Mouse (Mus musculus) CD8-positive naive resting alpha-beta T cell, adult 2 months (primary cell): ENCODE results near the gene Tgfb1.

Source experiments
- DNase-seq, 2 experiments: peaks; one replicate each; pipeline ENCODE4 v3.0.0; 2022; ENCODE audit warnings: low read depth in 2 of 2, low spot score in 2 of 2

Gene Tgfb1

DNA sequence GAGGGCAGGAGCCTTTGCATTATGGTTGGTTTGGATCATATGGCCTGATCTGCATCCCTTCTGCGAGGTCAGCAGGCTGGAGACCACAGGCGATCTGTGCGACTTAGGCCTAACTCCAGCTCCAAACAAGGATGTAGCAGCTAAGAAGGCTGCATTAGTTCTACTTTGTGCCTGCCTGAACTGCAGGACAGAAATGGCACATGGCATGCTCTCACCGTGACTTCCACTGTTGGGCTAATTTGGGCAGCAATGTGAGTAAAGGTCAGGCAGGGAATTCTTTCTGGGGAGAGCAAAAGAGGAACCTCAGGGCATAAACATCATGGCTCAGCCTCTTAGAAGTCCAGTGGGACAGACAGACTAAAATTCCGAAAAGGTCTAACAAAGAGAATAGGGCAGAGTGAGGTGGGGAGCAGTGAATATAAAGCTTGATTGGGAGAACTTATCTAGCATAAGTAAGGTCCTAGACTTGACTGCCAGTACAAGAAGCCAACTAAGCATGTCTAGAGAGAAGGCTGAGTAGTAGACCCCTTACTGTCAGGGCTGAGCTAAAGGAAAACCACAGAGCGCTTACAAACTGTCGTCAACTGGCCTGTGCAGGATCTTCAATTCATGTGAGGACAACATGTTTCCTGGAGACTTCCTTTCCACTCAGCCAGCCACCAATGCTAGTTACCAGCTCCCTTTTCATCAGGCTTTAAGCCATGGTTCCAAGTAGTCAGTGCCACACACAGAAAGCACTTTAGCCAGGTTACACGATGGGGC is 44.7 kb downstream of the Tgfb1 start:
- no peak for DNase-seq

DNA sequence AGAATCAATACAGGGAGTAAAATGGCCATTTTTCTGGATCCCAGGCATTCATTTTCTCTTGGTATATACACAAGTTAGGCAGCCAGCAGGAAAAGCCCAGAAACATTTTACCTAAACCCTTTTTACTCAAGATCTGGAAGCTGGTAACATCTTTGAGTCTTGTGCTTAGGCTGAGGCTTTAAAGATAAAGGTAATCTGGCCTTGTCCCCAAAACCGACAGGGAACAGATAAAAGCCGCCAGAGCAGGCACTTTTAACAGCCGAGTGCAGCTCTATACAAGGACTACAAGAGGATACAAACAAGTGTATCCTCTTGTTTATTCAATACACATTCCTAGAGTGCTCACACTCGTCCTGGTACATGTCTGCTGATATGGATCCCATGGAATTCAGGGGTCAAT is 48.2 kb downstream of the Tgfb1 start:
- DNase-seq = no peak

DNA sequence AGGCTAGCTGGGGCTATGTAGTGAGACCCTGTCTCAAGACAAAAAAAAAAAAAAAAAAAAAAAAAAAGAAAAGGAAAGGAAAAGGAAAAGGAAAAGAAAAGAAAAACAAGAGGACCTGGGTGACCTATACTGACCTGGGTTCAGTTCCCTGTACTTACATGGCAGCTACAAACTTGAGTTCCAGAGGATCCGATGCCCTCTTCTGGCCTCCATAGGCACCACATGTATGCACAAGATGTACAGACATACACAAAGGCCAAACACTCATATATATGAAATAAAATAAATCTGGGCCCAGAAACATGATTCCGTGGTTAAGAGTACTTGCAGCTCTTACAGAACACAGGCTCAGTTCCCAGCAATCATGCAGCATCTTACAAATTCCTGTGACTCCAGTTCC is 50.1 kb downstream of the Tgfb1 start:
- DNase-seq = no peak

GRCm38 (mm10) chr7:25738277-25738676 is 51.5 kb downstream of the Tgfb1 start:
- no peak for DNase-seq

DNA sequence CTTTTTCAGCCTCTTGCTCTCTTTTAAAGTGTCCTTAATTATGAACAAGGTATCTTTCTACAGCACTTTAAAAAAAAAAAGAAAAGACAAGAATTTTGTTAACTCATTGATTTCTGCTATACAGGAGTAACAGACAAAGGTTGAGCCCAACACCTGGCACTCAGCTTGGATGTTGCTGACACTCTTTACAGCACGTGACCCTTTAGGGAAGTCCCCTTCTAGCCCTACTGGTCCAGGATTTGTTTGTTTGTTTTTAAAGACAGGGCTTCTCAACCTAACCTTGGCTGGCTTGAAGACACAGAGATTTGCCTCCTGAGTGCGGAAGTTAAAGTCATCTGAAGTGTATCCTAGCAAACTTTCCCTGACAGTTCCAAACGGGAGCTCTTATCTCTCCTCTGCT is 60.0 kb downstream of the Tgfb1 start:
- DNase-seq = no peak

DNA sequence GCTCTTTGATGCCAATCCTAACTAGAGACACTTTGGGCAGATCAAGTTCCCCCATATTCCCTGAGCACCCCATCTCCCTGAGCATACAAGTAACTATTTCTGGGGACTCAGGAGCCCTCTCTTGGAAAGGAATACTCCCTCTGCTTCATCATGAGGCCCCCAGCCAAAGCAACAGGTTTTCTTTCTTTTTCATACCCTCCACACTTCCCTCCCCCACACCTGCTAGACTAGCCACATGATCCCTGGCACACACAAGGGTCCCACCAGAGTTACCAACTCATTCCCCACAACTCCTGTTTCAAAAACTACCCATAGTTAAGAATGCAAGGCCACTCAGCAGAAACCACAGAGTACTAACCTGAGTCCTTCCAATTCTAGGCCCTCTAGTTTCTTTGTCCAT is 66.3 kb downstream of the Tgfb1 start:
- DNase-seq = no peak

DNA sequence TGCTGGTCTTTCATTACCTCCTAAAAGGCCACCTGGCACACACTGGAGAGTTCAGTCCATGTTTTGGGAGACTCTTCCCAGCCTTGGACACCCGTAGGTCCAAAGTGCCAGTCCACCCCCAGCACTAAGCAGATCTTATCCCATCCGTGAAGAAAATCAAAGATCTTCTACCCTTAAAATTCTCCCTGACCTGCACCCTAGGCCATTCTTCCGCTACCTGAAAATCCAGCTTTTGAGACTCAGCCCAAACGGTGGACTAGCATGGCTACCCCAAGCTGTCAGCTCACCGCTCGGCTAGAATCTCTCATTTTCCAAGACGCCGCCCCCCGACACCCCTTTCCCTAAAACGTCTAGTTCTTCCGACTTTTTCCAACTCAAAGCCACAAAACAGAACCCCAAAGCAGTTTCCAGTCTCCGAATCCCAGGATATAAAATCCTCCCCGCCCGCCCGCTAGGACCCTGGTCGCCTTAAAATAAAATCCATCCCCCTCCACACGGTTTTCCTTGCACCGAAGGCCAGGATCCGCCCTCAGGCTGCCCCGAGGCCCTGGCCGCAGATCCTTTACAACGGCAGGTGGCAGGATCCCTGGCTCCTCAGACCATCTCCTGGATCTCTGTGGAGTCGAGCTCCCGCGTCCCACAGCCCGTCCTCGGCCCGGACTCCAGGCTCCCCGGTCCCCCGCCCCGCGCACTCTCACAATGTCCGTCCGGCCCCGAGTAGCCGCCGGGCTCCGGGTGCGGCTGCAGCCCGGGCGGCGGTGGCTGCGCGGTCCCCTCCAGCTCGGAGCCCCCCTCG is 67.0 kb downstream of the Tgfb1 start:
- peak in 1 of 2 experiments; percentile 20 for DNase-seq

DNA sequence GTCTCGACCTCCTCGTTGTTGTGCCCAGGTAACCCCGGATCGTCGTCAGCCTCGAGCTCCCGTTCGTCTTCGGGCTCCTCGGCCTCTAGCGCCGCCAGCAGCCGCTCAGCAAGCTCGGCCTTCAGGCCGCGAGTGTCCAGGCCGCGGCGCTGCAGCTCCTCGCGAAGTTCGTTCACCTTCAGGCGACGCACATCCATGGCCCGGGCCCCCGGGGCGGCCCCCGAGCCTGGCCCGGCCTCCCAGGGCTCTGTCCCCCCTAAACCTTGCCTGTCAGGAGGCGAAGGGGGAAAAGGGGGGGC is 67.6 kb downstream of the Tgfb1 start:
- DNase-seq = no peak
